Mouse (Mus musculus) forebrain, embryonic 11.5 days (tissue): ENCODE measurements at regions not wholly inside any gene's neighbourhood (a gene's known extent, or its start where the extent isn't known, plus 50 kb on each side); places are given as distances from the start of the nearest gene placed in this dataset.

Experiments
- ATAC-seq: fragments of 200-750 bp; cut with Nextera tagmentation; replicated peaks from 2 replicates; pipeline ENCODE4 v1.8.0; 2017; ENCODE audit warnings: moderate TSS enrichment; ENCODE audit not compliant: low FRiP score
- DNase-seq: peaks from one replicate; pipeline ENCODE4 v3.0.0-alpha.2; 2017; ENCODE audit warnings: low spot score
- H3K27ac ChIP-seq: fragments of 300-500 bp; sonication (generic); 2 replicates; pipeline ENCODE4 v1.5.1; 2014; ENCODE audit warnings: low read depth, low read length
- H3K27me3 ChIP-seq: fragments of 300-500 bp; sonication (generic); 2 replicates; pipeline ENCODE4 v1.6.1; 2014; ENCODE audit warnings: mild to moderate bottlenecking, low read length, mixed read lengths; ENCODE audit not compliant: control insufficient read depth, insufficient read depth
- H3K36me3 ChIP-seq: fragments of 300-500 bp; sonication (generic); 2 replicates; pipeline ENCODE4 v1.6.1; 2014; ENCODE audit warnings: mild to moderate bottlenecking, low read length, moderate library complexity, mixed read lengths; ENCODE audit not compliant: control insufficient read depth, insufficient read depth
- H3K4me1 ChIP-seq: fragments of 300-500 bp; sonication (generic); replicated peaks from 2 replicates; pipeline ENCODE4 v1.6.1; 2014; ENCODE audit warnings: low read length, mixed read lengths; ENCODE audit not compliant: control insufficient read depth, insufficient read depth
- H3K4me2 ChIP-seq: fragments of 300-500 bp; sonication (generic); 2 replicates; pipeline ENCODE4 v1.6.1; 2014; ENCODE audit warnings: low read depth, mild to moderate bottlenecking, low read length, moderate library complexity, mixed read lengths; ENCODE audit not compliant: severe bottlenecking
- H3K4me3 ChIP-seq: fragments of 300-500 bp; sonication (generic); 2 replicates; pipeline ENCODE4 v1.5.1; 2014; ENCODE audit warnings: low read depth, low read length
- H3K9ac ChIP-seq: fragments of 300-500 bp; sonication (generic); 2 replicates; pipeline ENCODE4 v1.6.1; 2014; ENCODE audit warnings: low read length
- H3K9me3 ChIP-seq: fragments of 300-500 bp; sonication (generic); 2 replicates; pipeline ENCODE4 v1.6.1; 2016; ENCODE audit warnings: low read length, mixed read lengths; ENCODE audit not compliant: control insufficient read depth
- WGBS: fragments of 180-500 bp; shearing (Covaris S2); extraction: QIAGEN DNeasy Blood & Tissue Kit; methylation state at CpG from one replicate; pipeline ENCODE4 v1.1.7; 2014; 5-methylcytosine and 5-hydroxymethylcytosine counted together

DNA sequence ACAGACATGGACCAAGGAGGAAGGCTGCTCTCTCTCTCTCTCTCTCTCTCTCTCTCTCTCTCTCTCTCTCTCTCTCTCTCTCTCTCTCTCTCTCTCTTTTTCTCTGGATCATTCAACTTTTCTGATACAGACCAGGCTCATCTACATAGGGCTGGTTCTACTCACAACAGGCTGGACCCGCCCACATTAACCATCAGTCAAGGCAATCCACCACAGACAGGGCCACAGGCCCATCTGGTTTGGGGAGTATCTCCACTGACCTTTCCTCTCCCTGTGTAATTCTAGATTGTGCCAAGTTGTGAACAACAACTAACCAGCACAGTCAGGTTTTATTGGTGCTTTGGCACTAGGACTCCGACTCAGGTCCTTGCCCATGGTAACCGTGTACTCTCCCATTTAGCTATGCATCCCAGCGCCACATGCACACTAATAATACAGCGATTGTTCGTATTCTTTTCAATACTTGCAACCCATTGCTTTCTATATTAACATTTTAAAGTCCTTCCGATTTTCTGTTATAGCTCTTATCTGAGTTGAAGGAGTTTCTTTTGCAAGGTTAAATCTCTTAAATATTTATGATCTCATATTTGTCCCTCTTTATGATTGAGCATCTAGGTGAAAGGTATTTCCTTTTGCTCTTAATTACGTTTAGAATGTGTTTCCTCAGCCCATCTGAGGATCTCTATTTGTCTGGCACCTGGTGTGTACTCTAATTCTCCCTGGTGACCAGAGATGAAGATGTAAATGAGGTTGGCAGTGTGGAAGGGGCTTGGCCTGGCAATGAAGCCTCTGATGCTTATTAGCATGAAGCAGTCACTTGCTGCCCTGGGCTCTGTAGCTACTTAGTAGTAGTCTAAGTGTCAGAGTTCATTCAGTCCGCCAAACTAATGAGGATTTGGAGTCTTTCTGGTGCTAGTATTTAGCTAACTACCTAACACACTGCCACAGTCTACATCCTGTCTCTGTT lies 117.7 kb upstream of the App start:
- no peak overlapping the region for H3K4me3 ChIP-seq
- 87% methylated on average over 9 of the region's 9 CpGs for WGBS
- H3K4me1 ChIP-seq = no peaks in the 10 kb centered on the region
- H3K4me2 ChIP-seq = no peak overlapping the region
- DNase-seq (no peak), ATAC-seq (0 out of 2 replicates have a peak, but pooled peaks have one; percentile 36)
- no peaks in the 10 kb centered on the region for H3K27me3 ChIP-seq
- no peak overlapping the region for H3K27ac ChIP-seq
- no peaks in the 10 kb centered on the region for H3K9me3 ChIP-seq
- H3K36me3 ChIP-seq = no peaks in the 10 kb centered on the region
- H3K9ac ChIP-seq = no peak overlapping the region

DNA sequence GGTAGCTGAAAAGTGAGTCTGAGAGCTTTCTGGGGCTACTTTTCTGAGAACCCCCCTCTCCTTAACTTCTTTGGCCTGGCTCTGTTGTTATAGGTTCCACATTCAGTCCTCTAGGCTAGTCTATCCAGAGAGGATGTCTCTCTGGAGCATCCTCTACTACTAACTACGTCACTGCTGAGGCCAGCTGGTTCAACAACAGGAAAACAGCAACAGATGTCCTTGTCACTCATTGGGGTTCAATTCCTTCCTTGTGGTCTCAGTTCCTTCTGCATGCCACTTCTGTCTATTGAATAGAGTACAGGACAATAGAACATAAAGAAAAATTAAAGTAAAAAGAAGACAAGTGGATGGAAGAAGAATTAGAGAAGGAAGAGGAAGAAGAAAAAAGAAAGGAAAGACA lies 104.3 kb upstream of the App start:
- Histone ChIP-seq H3K4me1 (no peaks in the 10 kb centered on the region), H3K27ac (no peak overlapping the region), H3K4me2 (no peak overlapping the region), H3K36me3 (no peaks in the 10 kb centered on the region), H3K27me3 (no peaks in the 10 kb centered on the region), H3K9ac (no peak overlapping the region), H3K4me3 (no peak overlapping the region), H3K9me3 (no peaks in the 10 kb centered on the region)
- ATAC-seq = no peak
- no peak for DNase-seq
- WGBS = 60% methylated on average over 1 of the region's 1 CpGs

DNA sequence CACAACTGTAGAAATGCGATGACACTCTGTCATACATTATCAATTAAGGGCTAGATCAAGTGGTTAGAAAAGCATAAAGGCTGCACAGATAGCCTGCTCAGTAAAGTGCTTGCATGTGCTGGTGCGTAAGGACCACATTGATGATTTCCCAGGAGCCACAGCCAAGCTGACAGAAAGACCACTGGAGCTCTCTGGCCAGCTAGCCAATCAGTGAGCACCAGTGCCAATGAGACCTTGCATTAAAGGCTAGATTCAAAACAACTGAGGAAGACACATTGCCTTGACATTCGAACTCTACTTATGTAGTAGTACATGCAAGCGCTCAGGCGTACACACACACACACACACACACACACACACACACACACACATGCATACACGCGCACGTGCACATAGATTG lies 96.1 kb upstream of the App start:
- Histone ChIP-seq H3K4me3 (no peak overlapping the region), H3K27ac (no peak overlapping the region), H3K4me2 (no peak overlapping the region), H3K27me3 (no peaks in the 10 kb centered on the region), H3K36me3 (no peaks in the 10 kb centered on the region), H3K9ac (no peak overlapping the region), H3K9me3 (no peaks in the 10 kb centered on the region), H3K4me1 (no peaks in the 10 kb centered on the region)
- WGBS = 91% methylated on average over 8 of the region's 8 CpGs
- no peak for DNase-seq
- ATAC-seq = no peak

- no peaks in the 10 kb centered on the region for H3K4me1 ChIP-seq
- H3K27me3 ChIP-seq = no peaks in the 10 kb centered on the region
- WGBS = 69% methylated on average over 4 of the region's 4 CpGs
- no peaks in the 10 kb centered on the region for H3K36me3 ChIP-seq
- no peak overlapping the region for H3K4me3 ChIP-seq
- ATAC-seq = no peak
- no peak overlapping the region for H3K27ac ChIP-seq
- no peak overlapping the region for H3K9ac ChIP-seq
- H3K4me2 ChIP-seq = no peak overlapping the region
- DNase-seq = no peak
- H3K9me3 ChIP-seq = no peaks in the 10 kb centered on the region
These were observed 86.3 kb upstream of the App start for GRCm38 (mm10) chr16:85259838-85260237.

- Histone ChIP-seq H3K9me3 (no peaks in the 10 kb centered on the region), H3K36me3 (no peaks in the 10 kb centered on the region), H3K27me3 (no peaks in the 10 kb centered on the region), H3K27ac (no peak overlapping the region), H3K4me1 (no peaks in the 10 kb centered on the region), H3K4me3 (no peak overlapping the region), H3K9ac (no peak overlapping the region), H3K4me2 (no peak overlapping the region)
- 75% methylated on average over 1 of the region's 1 CpGs for WGBS
- DNase-seq = no peak
- ATAC-seq = no peak
These were observed 73.7 kb upstream of the App start for GRCm38 (mm10) chr16:85247301-85247700.

DNA sequence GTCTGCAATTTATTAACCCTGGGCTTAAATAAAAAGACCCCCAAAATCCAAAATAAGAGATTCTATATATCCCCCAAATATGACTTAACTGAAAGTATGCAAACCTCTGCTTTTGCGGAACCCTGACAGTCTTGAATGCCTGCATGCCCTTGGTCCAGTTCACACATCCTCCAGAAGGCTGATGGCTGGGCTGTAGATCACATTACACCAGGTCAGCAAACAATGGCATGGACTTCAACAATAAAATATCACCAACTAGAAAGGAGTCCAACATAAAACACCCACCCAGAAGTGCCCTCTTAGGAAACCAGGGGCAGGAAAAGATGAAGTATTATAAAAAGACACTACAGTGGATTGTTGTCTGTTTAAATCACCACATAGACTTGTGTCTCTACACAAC lies 59.5 kb upstream of the App start:
- WGBS = 91% methylated on average over 1 of the region's 1 CpGs
- Histone ChIP-seq H3K36me3 (no peaks in the 10 kb centered on the region), H3K4me1 (no peaks in the 10 kb centered on the region), H3K4me3 (no peak overlapping the region), H3K9ac (no peak overlapping the region), H3K9me3 (no peaks in the 10 kb centered on the region), H3K4me2 (no peak overlapping the region), H3K27me3 (no peaks in the 10 kb centered on the region), H3K27ac (no peak overlapping the region)
- ATAC-seq = no peak
- DNase-seq = no peak

DNA sequence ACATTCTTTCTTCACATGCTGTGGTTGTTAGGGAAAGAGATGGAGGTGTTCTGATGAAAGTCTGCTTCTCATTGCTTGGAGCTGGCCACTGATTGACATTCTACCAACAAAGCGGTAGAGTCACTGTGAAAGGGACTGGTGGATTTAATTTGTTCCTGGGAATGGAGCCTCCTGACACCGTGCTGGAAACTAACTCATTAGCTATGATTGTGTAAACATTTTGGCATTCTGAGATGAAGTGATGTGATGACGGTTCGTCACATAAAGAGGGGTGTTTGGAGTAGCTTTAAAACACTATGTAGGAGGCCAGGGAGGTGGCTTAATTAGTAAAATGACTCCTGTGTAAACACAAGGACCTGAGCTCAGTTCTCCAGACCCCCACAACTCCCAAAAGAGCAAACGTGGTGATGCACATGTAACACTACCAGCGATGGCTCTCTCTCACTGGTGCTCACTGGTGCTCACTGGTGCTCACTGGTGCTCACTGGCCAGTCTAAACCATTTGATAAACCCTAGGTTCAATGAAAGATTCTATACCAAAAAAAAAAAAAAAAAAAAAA lies 58.4 kb upstream of the App start:
- H3K27ac ChIP-seq = no peak overlapping the region
- no peaks in the 10 kb centered on the region for H3K36me3 ChIP-seq
- H3K9me3 ChIP-seq = no peaks in the 10 kb centered on the region
- no peak overlapping the region for H3K9ac ChIP-seq
- no peaks in the 10 kb centered on the region for H3K27me3 ChIP-seq
- DNase-seq (no peak), ATAC-seq (peak; percentile 39; the same call in 1 of the 2 replicates)
- WGBS = 59% methylated on average over 6 of the region's 6 CpGs
- H3K4me1 ChIP-seq = no peaks in the 10 kb centered on the region
- no peak overlapping the region for H3K4me2 ChIP-seq
- no peak overlapping the region for H3K4me3 ChIP-seq

GRCm38 (mm10) chr16:85231330-85231729 lies 57.8 kb upstream of the App start:
- WGBS = 72% methylated on average over 2 of the region's 2 CpGs
- Histone ChIP-seq H3K9me3 (no peaks in the 10 kb centered on the region), H3K36me3 (no peaks in the 10 kb centered on the region), H3K4me3 (no peak overlapping the region), H3K4me2 (no peak overlapping the region), H3K4me1 (no peaks in the 10 kb centered on the region), H3K27me3 (no peaks in the 10 kb centered on the region), H3K27ac (no peak overlapping the region), H3K9ac (no peak overlapping the region)
- ATAC-seq (no peak), DNase-seq (no peak)

- WGBS = 88% methylated on average over 2 of the region's 2 CpGs
- H3K27ac ChIP-seq = no peak overlapping the region
- H3K4me2 ChIP-seq = no peak overlapping the region
- ATAC-seq = no peak
- H3K9ac ChIP-seq = no peak overlapping the region
- no peaks in the 10 kb centered on the region for H3K4me1 ChIP-seq
- no peaks in the 10 kb centered on the region for H3K27me3 ChIP-seq
- H3K36me3 ChIP-seq = no peaks in the 10 kb centered on the region
- H3K4me3 ChIP-seq = no peak overlapping the region
- H3K9me3 ChIP-seq = no peaks in the 10 kb centered on the region
- DNase-seq = no peak
These were observed 50.8 kb upstream of the App start for GRCm38 (mm10) chr16:85224325-85224724.
